Mouse (Mus musculus): ENCODE measurements around the gene Nacad. TPM values are rescaled to one million over a fixed set of nuclear protein-coding genes. Genes with fewer than 3 reads are reported as not detected.

Gene Nacad
- polyA plus RNA-seq, 1 experiment, result 54.1 TPM

DNA sequence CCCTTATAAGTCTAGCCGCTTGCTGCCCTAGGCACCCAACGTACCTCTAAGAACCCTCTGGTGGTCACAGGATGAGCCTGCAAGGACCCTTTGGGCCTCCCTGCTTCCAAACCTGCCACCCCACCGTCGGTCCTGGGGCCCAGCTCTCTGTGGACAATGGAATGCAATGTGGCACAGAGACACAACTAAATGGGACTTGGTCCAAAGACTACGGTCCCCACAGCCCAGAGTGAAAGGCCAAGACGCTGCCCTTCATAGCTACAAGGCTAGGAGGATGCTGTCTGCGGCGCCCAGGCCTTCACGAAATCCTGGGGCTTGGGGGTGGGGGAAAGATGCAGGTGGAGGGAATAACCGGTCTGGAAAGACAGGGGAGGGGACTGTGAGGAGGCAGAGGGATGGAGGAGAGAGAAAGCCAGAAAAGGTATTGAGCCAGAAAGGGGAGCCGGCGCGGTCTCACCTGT is 802 bp downstream of the Nacad start:
- H3K4me3 ChIP-seq (ENCODE audit: insufficient read depth, low read length), result peak overlapping the region; percentile 86
- TF ChIP-seq CTCF (IDR thresholded peaks at IDR 0.05; ENCODE audit: extremely low read depth, insufficient read depth, low read length) (no peak), POLR2A (IDR thresholded peaks at IDR 0.05; ENCODE audit: extremely low read depth, insufficient read depth, low read length) (no peak)
- H3K27ac ChIP-seq (ENCODE audit: insufficient read depth, low read length), result peak overlapping the region; percentile 77
- H3K4me1 ChIP-seq (ENCODE audit: control insufficient read depth, insufficient read depth, low read length), result no peaks in the 10 kb centered on the region

- Histone ChIP-seq H3K4me3 (ENCODE audit: insufficient read depth, low read length) (peak overlapping the region; percentile 86), H3K27ac (ENCODE audit: insufficient read depth, low read length) (peak overlapping the region; percentile 77), H3K4me1 (ENCODE audit: control insufficient read depth, insufficient read depth, low read length) (no peaks in the 10 kb centered on the region)
- no peak for TF ChIP-seq POLR2A (IDR thresholded peaks at IDR 0.05; ENCODE audit: extremely low read depth, insufficient read depth, low read length)
- TF ChIP-seq CTCF (IDR thresholded peaks at IDR 0.05; ENCODE audit: extremely low read depth, insufficient read depth, low read length), result no peak
Observed at GRCm38 (mm10) chr11:6604604-6604936, 1.3 kb downstream of the Nacad start.

- TF ChIP-seq CTCF (IDR thresholded peaks at IDR 0.05; ENCODE audit: extremely low read depth, insufficient read depth, low read length), result no peak
- TF ChIP-seq POLR2A (IDR thresholded peaks at IDR 0.05; ENCODE audit: extremely low read depth, insufficient read depth, low read length), result peak; percentile 43; the same call in 1 of the 2 replicates
- H3K4me1 ChIP-seq (ENCODE audit: control insufficient read depth, insufficient read depth, low read length), result no peaks in the 10 kb centered on the region
- peak overlapping the region; percentile 86 for H3K4me3 ChIP-seq (ENCODE audit: insufficient read depth, low read length)
Observed at GRCm38 (mm10) chr11:6603887-6604603, 1.8 kb downstream of the Nacad start.

GRCm38 (mm10) chr11:6603224-6603623 is 2.6 kb downstream of the Nacad start:
- peak overlapping the region; percentile 86; the same call in 1 of the 2 replicates for H3K4me3 ChIP-seq (ENCODE audit: insufficient read depth, low read length)
- H3K27ac ChIP-seq (ENCODE audit: insufficient read depth, low read length), result no peak overlapping the region
- no peak for TF ChIP-seq CTCF (IDR thresholded peaks at IDR 0.05; ENCODE audit: extremely low read depth, insufficient read depth, low read length)
- H3K4me1 ChIP-seq (ENCODE audit: control insufficient read depth, insufficient read depth, low read length), result no peaks in the 10 kb centered on the region

More at GRCm38 (mm10) chr11:6603887-6604603, 1.8 kb downstream of the Nacad start:
- H3K27ac ChIP-seq (ENCODE audit: insufficient read depth, low read length), result peak overlapping the region; percentile 77; the same call in 1 of the 2 replicates

DNA sequence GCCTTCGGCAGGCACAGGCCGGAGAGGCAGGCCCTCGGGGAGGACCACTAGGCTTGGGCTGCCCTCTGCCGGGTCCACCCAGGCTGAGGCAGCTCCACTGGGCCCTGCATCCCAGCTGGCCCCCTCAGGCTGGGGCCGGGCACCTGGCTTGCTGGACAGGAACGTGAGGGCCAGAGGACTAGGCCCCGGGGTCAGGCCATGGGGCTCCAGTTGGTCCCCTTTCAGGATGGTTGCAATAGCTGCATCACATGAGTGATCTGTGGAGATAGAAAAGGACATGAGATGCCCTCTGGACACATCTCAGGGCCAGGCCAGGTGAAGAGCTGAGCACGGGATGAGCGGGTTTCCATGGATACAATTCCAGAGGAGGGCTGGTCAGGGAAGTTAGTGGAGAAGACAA is 3.2 kb downstream of the Nacad start:
- no peaks in the 10 kb centered on the region for H3K4me1 ChIP-seq (ENCODE audit: control insufficient read depth, insufficient read depth, low read length)
- no peak overlapping the region for H3K27ac ChIP-seq (ENCODE audit: insufficient read depth, low read length)
- no peak overlapping the region for H3K4me3 ChIP-seq (ENCODE audit: insufficient read depth, low read length)
- TF ChIP-seq CTCF (IDR thresholded peaks at IDR 0.05; ENCODE audit: extremely low read depth, insufficient read depth, low read length) (no peak), POLR2A (IDR thresholded peaks at IDR 0.05; ENCODE audit: extremely low read depth, insufficient read depth, low read length) (no peak)

- H3K4me1 ChIP-seq (ENCODE audit: control insufficient read depth, insufficient read depth, low read length), result no peaks in the 10 kb centered on the region
- no peak overlapping the region for H3K4me3 ChIP-seq (ENCODE audit: insufficient read depth, low read length)
- no peak overlapping the region for H3K27ac ChIP-seq (ENCODE audit: insufficient read depth, low read length)
- no peak for TF ChIP-seq CTCF (IDR thresholded peaks at IDR 0.05; ENCODE audit: extremely low read depth, insufficient read depth, low read length)
- TF ChIP-seq POLR2A (IDR thresholded peaks at IDR 0.05; ENCODE audit: extremely low read depth, insufficient read depth, low read length), result no peak
Observed at GRCm38 (mm10) chr11:6601649-6602480, 4.0 kb downstream of the Nacad start.

GRCm38 (mm10) chr11:6600284-6600944 is 5.4 kb downstream of the Nacad start:
- Histone ChIP-seq H3K27ac (ENCODE audit: insufficient read depth, low read length) (no peak overlapping the region), H3K4me3 (ENCODE audit: insufficient read depth, low read length) (no peak overlapping the region), H3K4me1 (ENCODE audit: control insufficient read depth, insufficient read depth, low read length) (no peaks in the 10 kb centered on the region)
- TF ChIP-seq POLR2A (IDR thresholded peaks at IDR 0.05; ENCODE audit: extremely low read depth, insufficient read depth, low read length) (0 out of 2 replicates have a peak, but pooled peaks have one; percentile 7), CTCF (IDR thresholded peaks at IDR 0.05; ENCODE audit: extremely low read depth, insufficient read depth, low read length) (no peak)

DNA sequence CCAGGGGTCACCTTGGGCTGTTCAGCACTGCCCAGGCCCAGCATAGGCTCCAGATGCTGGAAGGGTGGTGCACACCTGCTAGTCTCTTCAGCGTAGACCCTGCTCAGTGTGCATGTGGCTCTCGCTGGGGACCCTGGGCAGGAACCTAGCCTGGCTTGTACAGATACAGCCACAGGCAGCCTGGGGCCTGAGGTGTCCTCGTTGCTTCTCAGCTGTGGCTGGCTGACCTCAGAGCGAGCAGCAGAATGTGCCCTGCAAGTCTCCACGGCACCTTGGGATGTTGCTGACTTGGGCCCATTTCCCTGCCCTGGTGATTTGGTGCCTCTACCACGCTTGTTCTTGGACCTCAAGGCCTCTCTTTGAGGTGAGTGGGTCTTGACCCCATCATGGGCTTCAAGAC is 6.0 kb downstream of the Nacad start:
- TF ChIP-seq CTCF (IDR thresholded peaks at IDR 0.05; ENCODE audit: extremely low read depth, insufficient read depth, low read length), result no peak
- 0 out of 2 replicates have a peak, but pooled peaks have one; percentile 28 for TF ChIP-seq POLR2A (IDR thresholded peaks at IDR 0.05; ENCODE audit: extremely low read depth, insufficient read depth, low read length)

DNA sequence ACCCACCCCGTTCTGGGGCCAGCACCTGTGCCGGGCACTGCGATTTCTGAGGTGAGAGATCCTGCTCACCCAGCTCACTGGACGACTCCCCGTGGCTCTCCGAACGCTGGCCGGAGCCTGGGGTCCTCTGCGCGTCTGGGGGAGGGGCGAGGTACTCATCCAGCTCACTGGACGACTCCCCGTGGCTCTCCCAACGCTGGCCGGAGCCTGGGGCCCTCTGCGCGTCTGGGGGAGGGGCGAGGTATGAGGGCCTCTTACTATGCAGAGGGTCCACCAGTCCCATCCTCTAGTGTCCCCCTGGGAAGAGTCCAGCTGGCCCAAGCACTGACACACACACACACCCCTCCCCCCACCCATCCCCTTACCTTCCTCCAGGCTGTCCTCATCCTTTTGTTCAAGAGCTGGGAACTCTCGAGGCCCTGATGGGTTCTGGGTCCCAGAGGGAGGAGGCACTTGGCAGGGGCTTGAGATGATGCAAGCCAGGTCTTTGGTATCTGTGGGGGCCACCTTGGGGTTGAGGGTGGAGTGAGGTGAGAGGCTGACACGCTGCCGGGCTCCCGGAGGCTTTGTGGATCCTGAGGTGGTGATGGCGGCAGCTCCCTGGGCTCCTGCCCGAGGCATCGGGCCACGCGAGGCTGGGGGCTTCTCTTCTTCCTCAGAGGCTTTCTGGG is 6.7 kb downstream of the Nacad start:
- H3K4me1 ChIP-seq (ENCODE audit: control insufficient read depth, insufficient read depth, low read length), result no peaks in the 10 kb centered on the region

More for the DNA sequence above, 6.0 kb downstream of the Nacad start:
- no peak overlapping the region for H3K4me3 ChIP-seq (ENCODE audit: insufficient read depth, low read length)
- H3K4me1 ChIP-seq (ENCODE audit: control insufficient read depth, insufficient read depth, low read length), result no peaks in the 10 kb centered on the region
- H3K27ac ChIP-seq (ENCODE audit: insufficient read depth, low read length), result no peak overlapping the region

More for the DNA sequence above, 6.7 kb downstream of the Nacad start:
- 0 out of 2 replicates have a peak overlapping the region, but pooled peaks have one; percentile 13 for H3K4me3 ChIP-seq (ENCODE audit: insufficient read depth, low read length)
- peak overlapping the region; percentile 40; the same call in 1 of the 2 replicates for H3K27ac ChIP-seq (ENCODE audit: insufficient read depth, low read length)
- TF ChIP-seq POLR2A (IDR thresholded peaks at IDR 0.05; ENCODE audit: extremely low read depth, insufficient read depth, low read length) (peak; percentile 5; the same call in 1 of the 2 replicates), CTCF (IDR thresholded peaks at IDR 0.05; ENCODE audit: extremely low read depth, insufficient read depth, low read length) (no peak)
